Mouse (Mus musculus): ENCODE data around the gene Npcd.

- TF ChIP-seq POLR2A (IDR thresholded peaks at IDR 0.05; ENCODE audit: low read depth, low read length) (no peak), CTCF (IDR thresholded peaks at IDR 0.05; ENCODE audit: borderline replicate concordance, insufficient read depth, low read length) (no peak)
These were observed 43.1 kb downstream of the Npcd start for GRCm38 (mm10) chr15:79790905-79791304.

Data from embryonic fibroblast, embryonic 13.5 days (primary cell).